Comparison of ENCODE assay signal across 13 mouse cellular contexts in genomic region chr5:15020067-15020466, GRCm38 (mm10). TPM values are rescaled to one million over a fixed set of nuclear protein-coding genes. Genes with fewer than 3 reads are reported as not detected.
"Had no signal": no experiment of that assay in that cellular context is flagged by ENCODE, and none has a peak within 500 bp of the region (broad histone marks: within the 10 kb centered on the region; RNA-seq: fewer than 3 reads in every experiment).

No protein-coding gene starts in this region.

RNA-seq across cellular contexts. Expression of gene Gm17019, which starts 12.7 kb away (rescaled TPM):
- polyA plus RNA-seq: liver, postnatal 0 days; lung, adult 2 months; lung, embryonic 15.5 days; midbrain, embryonic 10.5 days; midbrain, embryonic 12.5 days; midbrain, embryonic 14.5 days; midbrain, embryonic 16.5 days; myocyte; neural tube, embryonic 12.5 days; neural tube, embryonic 14.5 days; spleen, adult 2 months; stomach, embryonic 16.5 days; thymus, postnatal 0 days had no signal

RNA-seq across cellular contexts. Expression of gene Gm10354, which starts 41.3 kb away (rescaled TPM):
- polyA plus RNA-seq: liver, postnatal 0 days; lung, adult 2 months; lung, embryonic 15.5 days; midbrain, embryonic 10.5 days; midbrain, embryonic 12.5 days; midbrain, embryonic 14.5 days; midbrain, embryonic 16.5 days; myocyte; neural tube, embryonic 12.5 days; neural tube, embryonic 14.5 days; spleen, adult 2 months; stomach, embryonic 16.5 days had no signal
